ENCODE assay signal across 8 mouse cellular contexts in the genomic region with DNA sequence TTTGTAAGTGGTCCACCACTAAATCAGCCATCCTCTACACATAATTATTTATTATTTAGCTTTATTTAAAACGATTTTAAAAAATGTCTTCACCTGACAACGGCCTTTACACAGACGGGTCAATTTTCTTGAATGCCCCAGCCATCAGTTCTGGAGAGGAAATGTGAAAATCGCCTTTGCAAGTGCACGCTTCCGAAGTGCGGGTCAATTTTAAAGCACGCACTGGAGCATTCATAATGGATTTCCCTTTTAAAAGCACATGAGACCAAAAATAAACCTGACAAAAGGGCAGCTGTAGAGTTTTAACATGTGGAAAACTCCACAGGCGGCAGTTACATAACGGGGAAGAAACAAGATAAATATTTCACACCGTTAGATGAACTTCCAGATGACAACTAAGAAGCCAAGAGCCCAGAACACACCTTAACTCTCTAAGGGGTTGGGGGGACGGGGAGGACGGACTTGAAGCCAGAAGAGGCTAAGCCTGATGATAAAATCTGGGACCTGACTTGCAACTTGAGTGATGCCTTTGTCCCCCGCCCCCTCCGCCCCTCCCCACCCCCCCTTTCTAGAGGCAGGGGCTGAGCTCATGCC. TPM values are rescaled to one million over a fixed set of nuclear protein-coding genes. Genes with fewer than 3 reads are reported as not detected.
A peak's percentile ranks its signal among the peaks of the same experiment; 100 is the strongest.
DNase-seq lines count a peak whose midpoint lies in the region; ATAC-seq and TF ChIP-seq lines count a peak whose summit lies in the region.

No protein-coding gene starts in this region.

- H3K36me3 ChIP-seq in lung, embryonic 14.5 days (ENCODE audit: insufficient read depth), result no peaks in the 10 kb centered on the region
- H3K36me3 ChIP-seq in forebrain, embryonic 15.5 days, result no peaks in the 10 kb centered on the region
- no peaks in the 10 kb centered on the region for H3K36me3 ChIP-seq in limb, embryonic 13.5 days
- H3K36me3 ChIP-seq in small intestine, adult 2 months (ENCODE audit: control insufficient read depth, insufficient read depth, low read length), result no peaks in the 10 kb centered on the region

- peaks cover 10% of the 10 kb centered on the region for H3K27me3 ChIP-seq in lung, embryonic 14.5 days (ENCODE audit: insufficient read depth, low read length)
- H3K27me3 ChIP-seq in forebrain, embryonic 15.5 days, result no peaks in the 10 kb centered on the region
- H3K27me3 ChIP-seq in limb, embryonic 13.5 days, result peaks cover 32% of the 10 kb centered on the region
- H3K27me3 ChIP-seq in small intestine, adult 2 months (ENCODE audit: control insufficient read depth, insufficient read depth, low read length), result peaks cover 22% of the 10 kb centered on the region

- H3K9me3 ChIP-seq in lung, embryonic 14.5 days (ENCODE audit: low read depth, low read length), result no peaks in the 10 kb centered on the region
- no peaks in the 10 kb centered on the region for H3K9me3 ChIP-seq in forebrain, embryonic 15.5 days
- no peaks in the 10 kb centered on the region for H3K9me3 ChIP-seq in limb, embryonic 13.5 days

- H3K4me1 ChIP-seq in lung, embryonic 14.5 days (ENCODE audit: insufficient read depth), result no peaks in the 10 kb centered on the region
- H3K4me1 ChIP-seq in forebrain, embryonic 15.5 days, result peaks cover 23% of the 10 kb centered on the region
- peaks cover 10% of the 10 kb centered on the region for H3K4me1 ChIP-seq in limb, embryonic 13.5 days
- peaks cover 10% of the 10 kb centered on the region for H3K4me1 ChIP-seq in small intestine, adult 2 months (ENCODE audit: control insufficient read depth, insufficient read depth, insufficient read length, low read length)

- H3K27ac ChIP-seq in lung, embryonic 14.5 days (ENCODE audit: low read depth), result no peak overlapping the region
- peak overlapping the region; percentile 91 for H3K27ac ChIP-seq in forebrain, embryonic 15.5 days (replicated peaks)
- no peak overlapping the region for H3K27ac ChIP-seq in limb, embryonic 13.5 days
- H3K27ac ChIP-seq in small intestine, adult 2 months (ENCODE audit: insufficient read depth, low read depth, low read length), result no peak overlapping the region

- no peak for TF ChIP-seq CTCF in lung, embryonic 14.5 days (IDR thresholded peaks at IDR 0.05; ENCODE audit: low read depth)
- TF ChIP-seq CTCF in small intestine, adult 2 months (IDR thresholded peaks at IDR 0.05; ENCODE audit: extremely low read depth, insufficient read length, insufficient replicate concordance, low read depth, low read length), result no peak

- TF ChIP-seq POLR2A in small intestine, adult 2 months (IDR thresholded peaks at IDR 0.05; ENCODE audit: low read depth, low read length), result no peak

- 4% methylated on average over 15 of the region's 15 CpGs for WGBS in lung, embryonic 14.5 days
- under 1% methylated on average over 15 of the region's 15 CpGs for whole genome bisulfite sequencing in forebrain, embryonic 15.5 days
- 2% methylated on average over 15 of the region's 15 CpGs for WGBS in limb, embryonic 13.5 days
- 8% methylated on average over 15 of the region's 15 CpGs for WGBS in small intestine, adult 2 months

- peak; percentile 15 for DNase-seq in lung, embryonic 14.5 days
- DNase-seq in lung, postnatal 4 days, result no peak
- no peak for DNase-seq in cerebellum, adult 11 months
- no peak for DNase-seq in gastrocnemius, postnatal 25 days
- DNase-seq in frontal cortex, adult 2 months (ENCODE audit: extremely low spot score in 1 of 2, low spot score in 1 of 2), result no peak

- H3K4me2 ChIP-seq in lung, embryonic 14.5 days, result peak overlapping the region; percentile 97
- peak overlapping the region; percentile 99 for H3K4me2 ChIP-seq in forebrain, embryonic 15.5 days (replicated peaks)
- peak overlapping the region; percentile 99 for H3K4me2 ChIP-seq in limb, embryonic 13.5 days (replicated peaks)

- peak overlapping the region; percentile 60 for H3K4me3 ChIP-seq in lung, embryonic 14.5 days (ENCODE audit: low read depth, low read length)
- H3K4me3 ChIP-seq in forebrain, embryonic 15.5 days, result peak overlapping the region; percentile 71
- H3K4me3 ChIP-seq in limb, embryonic 13.5 days, result peak overlapping the region; percentile 66
- H3K4me3 ChIP-seq in small intestine, adult 2 months (ENCODE audit: low read depth, low read length), result peak overlapping the region; percentile 61; the same call in 1 of the 2 replicates

- peak; percentile 28; the same call in 1 of the 2 replicates for ATAC-seq in lung, embryonic 14.5 days (ENCODE audit: insufficient read depth)
- peak; percentile 26 for ATAC-seq in forebrain, embryonic 15.5 days (replicated peaks)
- ATAC-seq in limb, embryonic 13.5 days (ENCODE audit: low FRiP score, low read depth), result peak; percentile 14; the same call in 1 of the 2 replicates

- peak overlapping the region; percentile 56; the same call in 1 of the 2 replicates for H3K9ac ChIP-seq in lung, embryonic 14.5 days
- peak overlapping the region; percentile 80 for H3K9ac ChIP-seq in forebrain, embryonic 15.5 days (replicated peaks)
- peak overlapping the region; percentile 71 for H3K9ac ChIP-seq in limb, embryonic 13.5 days

RNA-seq across cellular contexts. Expression of gene Jam2, which starts 0.6 kb away (rescaled TPM):
- polyA plus RNA-seq in lung, embryonic 14.5 days (2014; fragmentation: Nextera tagmentation; extraction: Ambion mirVana), result 12.4 and 14.9 TPM in 2 replicates
- polyA plus RNA-seq in forebrain, embryonic 15.5 days (2015; fragmentation: Nextera tagmentation; extraction: Ambion mirVana), result 16.7 and 18.4 TPM in 2 replicates
- polyA plus RNA-seq in limb, embryonic 13.5 days (2015; fragmentation: Nextera tagmentation; extraction: Ambion mirVana), result 8.1 and 8.5 TPM in 2 replicates
- 1.7 and 2.8 TPM in 2 replicates for polyA plus RNA-seq in small intestine, adult 2 months (2012; rRNA removed)
- 10 to 100 TPM; 13.5 to 18.1 TPM for total RNA-seq in gastrocnemius, postnatal 25 days (2021)
- polyA plus RNA-seq in frontal cortex, adult 2 months (2012; rRNA removed), result 54.7 and 55.7 TPM in 2 replicates

RNA-seq across cellular contexts. Expression of gene Mrpl39, which starts 37.8 kb away (rescaled TPM):
- 47.7 and 49.8 TPM in 2 replicates for polyA plus RNA-seq in lung, embryonic 14.5 days (2014; fragmentation: Nextera tagmentation; extraction: Ambion mirVana)
- polyA plus RNA-seq in forebrain, embryonic 15.5 days (2015; fragmentation: Nextera tagmentation; extraction: Ambion mirVana), result 34.4 and 35.4 TPM in 2 replicates
- 45.3 and 46.1 TPM in 2 replicates for polyA plus RNA-seq in limb, embryonic 13.5 days (2015; fragmentation: Nextera tagmentation; extraction: Ambion mirVana)
- polyA plus RNA-seq in small intestine, adult 2 months (2012; rRNA removed), result 1.1 and 3.4 TPM in 2 replicates
- total RNA-seq in gastrocnemius, postnatal 25 days (2021), result 10 to 100 TPM; 17.3 to 18.7 TPM
- 24.1 and 24.6 TPM in 2 replicates for polyA plus RNA-seq in frontal cortex, adult 2 months (2012; rRNA removed)
